In the genomic region with DNA sequence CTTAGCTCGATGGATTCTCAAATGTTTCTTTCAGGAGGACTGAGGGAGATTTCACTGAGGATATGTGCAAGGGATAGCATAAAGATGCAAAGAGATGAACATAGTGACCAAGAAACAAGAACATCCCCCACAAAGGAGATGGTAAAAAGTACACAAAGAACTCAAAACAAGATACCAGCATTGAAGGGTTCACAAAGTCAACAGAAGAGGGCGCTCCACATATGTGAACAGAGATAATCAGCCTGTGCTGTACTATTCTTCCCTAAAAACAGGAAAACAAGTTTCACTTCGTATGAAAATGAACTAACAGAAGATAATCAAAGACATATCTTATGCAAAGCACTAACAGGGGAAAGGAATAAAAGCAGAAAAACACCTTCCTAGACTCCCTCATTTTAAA, we compare ENCODE assay signal across 8 mouse cellular contexts. TPM values are rescaled to one million over a fixed set of nuclear protein-coding genes. Genes with fewer than 3 reads are reported as not detected.
DNase-seq lines count a peak whose midpoint lies in the region; ATAC-seq lines count a peak whose summit lies in the region.

No protein-coding gene starts in this region.

- DNase-seq in frontal cortex, postnatal 14 days (ENCODE audit: low spot score in 2 of 2): no peak
- peak; percentile 20 for DNase-seq in right cerebral cortex, adult 18-20 months
- DNase-seq in right cerebral cortex, postnatal 36 days (ENCODE audit: low spot score in 2 of 2): no peak
- peak; percentile 9 for DNase-seq in cerebellum, adult 9-11 months
- peak; percentile 16 to 29 for DNase-seq in layer of hippocampus, postnatal 10 days (ENCODE audit: low spot score in 2 of 2)
- peak; percentile 44 to 47 for DNase-seq in right cerebral cortex, adult 2 months (ENCODE audit: low spot score in 2 of 2)
- DNase-seq in spleen, postnatal 14 days (ENCODE audit: low spot score in 2 of 2): no peak

- peak; percentile 64; the same call in 1 of the 2 replicates for ATAC-seq in frontal cortex, adult (ENCODE audit: low TSS enrichment)

RNA-seq across cellular contexts. Expression of gene Xlr5a, which starts 19.7 kb away (rescaled TPM):
- not detected for total RNA-seq in layer of hippocampus, postnatal 10 days (2021)

RNA-seq across cellular contexts. Expression of gene Xlr5c, which starts 19.7 kb away (rescaled TPM):
- not detected for total RNA-seq in layer of hippocampus, postnatal 10 days (2021)

RNA-seq across cellular contexts. Expression of gene Gm45015, which starts 24.1 kb away (rescaled TPM):
- not detected for total RNA-seq in layer of hippocampus, postnatal 10 days (2021)

RNA-seq across cellular contexts. Expression of gene Zfp275, which starts 29.9 kb away (rescaled TPM):
- total RNA-seq in layer of hippocampus, postnatal 10 days (2021): 10 to 100 TPM; 12.1 to 16.1 TPM

RNA-seq across cellular contexts. Expression of gene Xlr3c, which starts 47.3 kb away (rescaled TPM):
- not detected for total RNA-seq in layer of hippocampus, postnatal 10 days (2021)

Comparison
In these comparisons a context has a peak if more than half of its experiments do, and no peak if none do; other contexts are left out.
1. DNase-seq: peak in right cerebral cortex, adult 18-20 months (single experiment), cerebellum, adult 9-11 months (single experiment), layer of hippocampus, postnatal 10 days (2 of 2) and right cerebral cortex, adult 2 months (2 of 2); none in frontal cortex, postnatal 14 days (0 of 2), right cerebral cortex, postnatal 36 days (0 of 2) and spleen, postnatal 14 days (0 of 2).